Mouse (Mus musculus) myocyte (in vitro differentiated cells): ENCODE measurements at regions not wholly inside any gene's neighbourhood (a gene's known extent, or its start where the extent isn't known, plus 50 kb on each side); places are given as distances from the start of the nearest gene placed in this dataset.

ENCODE experiments used
- CEBPB ChIP-seq: IDR thresholded peaks from 2 replicates; pipeline ENCODE4 v1.6.1; 2011; ENCODE audit warnings: mild to moderate bottlenecking, moderate library complexity; ENCODE audit not compliant: poor library complexity, insufficient read depth, severe bottlenecking
- E2F4 ChIP-seq: IDR thresholded peaks from one replicate; pipeline ENCODE4 v1.6.1; 2011; ENCODE audit warnings: mild to moderate bottlenecking, control low read depth, moderate library complexity; ENCODE audit not compliant: insufficient read depth
- MAX ChIP-seq: IDR thresholded peaks from one replicate; pipeline ENCODE4 v1.6.1; 2011; ENCODE audit warnings: low read depth, mild to moderate bottlenecking, control low read depth
- MYOD1 ChIP-seq, 3 experiments: IDR thresholded peaks; one replicate each; pipeline ENCODE4 v1.6.1; 2011; ENCODE audit warnings: control low read depth in 2 of 3, low read depth in 2 of 3, mild to moderate bottlenecking in 2 of 3, moderate library complexity in 1 of 3; ENCODE audit not compliant: insufficient read length in 2 of 3, control insufficient read depth in 1 of 3
- MYOG ChIP-seq, 3 experiments: IDR thresholded peaks; one replicate each; pipeline ENCODE4 v1.6.1; 2011; ENCODE audit warnings: control low read depth in 2 of 3, low read depth in 2 of 3, mild to moderate bottlenecking in 2 of 3; ENCODE audit not compliant: insufficient read length in 2 of 3, control insufficient read depth in 1 of 3, insufficient read depth in 1 of 3
- POLR2A ChIP-seq: IDR thresholded peaks from one replicate; pipeline ENCODE4 v1.6.1; 2011; ENCODE audit warnings: low read depth, mild to moderate bottlenecking, control low read depth, moderate library complexity; ENCODE audit not compliant: insufficient read length
- POLR2AphosphoS2 ChIP-seq: IDR thresholded peaks from one replicate; pipeline ENCODE4 v1.6.1; 2011; ENCODE audit warnings: low read depth, control low read depth; ENCODE audit not compliant: insufficient read length
- TCF12 ChIP-seq: IDR thresholded peaks from one replicate; pipeline ENCODE4 v1.6.1; 2011; ENCODE audit warnings: mild to moderate bottlenecking, control low read depth; ENCODE audit not compliant: poor library complexity, insufficient read depth, severe bottlenecking
- TCF3 ChIP-seq: IDR thresholded peaks from one replicate; pipeline ENCODE4 v1.6.1; 2011; ENCODE audit warnings: low read depth, control low read depth; ENCODE audit not compliant: insufficient read length
- USF1 ChIP-seq: IDR thresholded peaks from one replicate; pipeline ENCODE4 v1.6.1; 2011; ENCODE audit warnings: low read depth, mild to moderate bottlenecking, control low read depth, moderate library complexity

DNA sequence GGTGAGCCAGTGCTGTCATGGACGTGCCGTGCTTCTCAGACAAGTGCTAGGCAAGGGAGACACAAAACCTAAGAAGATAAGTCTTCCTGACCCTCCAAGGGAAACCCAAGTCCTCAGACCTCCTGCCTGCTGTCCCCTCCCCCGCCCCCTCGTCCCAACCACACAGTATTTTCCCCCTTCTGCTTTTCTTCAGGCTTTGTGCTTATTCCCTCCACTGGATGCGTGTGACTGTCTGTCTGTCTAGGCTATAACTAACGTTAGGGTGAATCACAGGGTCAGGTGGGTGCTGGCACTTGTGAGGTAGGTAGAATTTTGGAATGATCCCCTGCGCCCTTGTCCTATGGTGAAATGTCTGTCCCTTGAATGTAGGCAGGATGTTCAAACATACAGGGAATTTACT lies 322.9 kb downstream of the Zfp706 start:
- TF ChIP-seq POLR2A (no peak), E2F4 (no peak), POLR2AphosphoS2 (no peak), MYOG (IDR thresholded peaks at IDR 0.05; ENCODE audit: control insufficient read depth in 1 of 3, insufficient read depth in 1 of 3, insufficient read length in 2 of 3, low read depth in 2 of 3) (no peak), CEBPB (no peak), USF1 (no peak), MYOD1 (IDR thresholded peaks at IDR 0.05; ENCODE audit: control insufficient read depth in 1 of 3, insufficient read length in 2 of 3, low read depth in 2 of 3) (no peak), MAX (no peak), TCF3 (no peak), TCF12 (no peak)
